Mouse (Mus musculus): ENCODE results near the gene Acot8. TPM values are rescaled to one million over a fixed set of nuclear protein-coding genes. Genes with fewer than 3 reads are reported as not detected.

Acot8 gene
- total and polyA plus RNA-seq, 2 experiments from 2014 or later: 17.1 to 17.4 TPM

DNA sequence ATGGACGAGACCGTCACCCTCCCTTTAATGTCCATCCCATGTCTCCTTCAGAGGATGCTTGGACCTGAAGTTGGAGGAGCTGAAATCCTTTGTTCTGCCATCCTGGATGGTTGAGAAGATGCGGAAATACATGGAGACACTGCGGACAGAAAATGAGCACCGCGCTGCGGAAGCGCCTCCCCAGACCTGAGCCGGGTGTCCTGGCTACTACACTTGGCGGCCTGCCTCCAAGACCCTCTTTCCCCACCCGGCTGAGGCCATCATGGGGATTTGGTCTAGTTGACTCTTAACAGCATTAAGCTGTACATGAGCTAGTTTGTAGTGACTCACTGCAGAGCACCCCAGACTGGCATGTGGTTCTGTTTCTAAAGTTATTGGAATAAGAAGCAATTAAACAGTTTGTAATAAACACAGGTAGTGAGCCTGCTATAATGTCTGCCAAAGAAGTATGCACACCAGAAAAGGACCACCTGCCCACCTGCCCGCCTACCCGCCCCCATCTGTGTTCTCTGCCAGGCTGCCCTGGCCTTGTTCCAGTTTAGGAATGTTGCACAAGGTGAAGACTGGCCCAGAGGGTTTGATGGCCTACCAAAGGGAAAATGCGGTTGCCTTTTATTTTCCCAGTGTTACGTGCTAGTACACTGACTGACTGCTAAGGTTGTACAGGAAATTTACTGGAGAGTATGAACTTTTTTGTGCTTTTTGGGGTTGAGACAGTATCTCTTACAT, 36.7 kb downstream of the Acot8 start:
- Histone ChIP-seq H3K9me3 (ENCODE audit: low read length) (no peaks in the 10 kb centered on the region), H3K4me2 (ENCODE audit: low read depth) (no peak overlapping the region), H3K9ac (no peak overlapping the region), H3K4me3 (ENCODE audit: low read depth, low read length) (no peak overlapping the region), H3K36me3 (ENCODE audit: insufficient read depth) (peaks cover 44% of the 10 kb centered on the region), H3K27me3 (ENCODE audit: insufficient read depth, low read length) (no peaks in the 10 kb centered on the region), H3K27ac (ENCODE audit: low read depth, low read length) (no peak overlapping the region), H3K4me1 (ENCODE audit: insufficient read depth) (no peaks in the 10 kb centered on the region; the same call in 1 of the 2 replicates)
- 92% methylated on average over 15 of the region's 15 CpGs for WGBS
- no peak for ATAC-seq
- DNase-seq: no peak
- TF ChIP-seq CTCF (IDR thresholded peaks at IDR 0.05; ENCODE audit: low read depth): no peak

GRCm38 (mm10) chr2:164765841-164766240, 38.8 kb downstream of the Acot8 start:
- Histone ChIP-seq H3K27me3 (ENCODE audit: insufficient read depth, low read length) (no peaks in the 10 kb centered on the region), H3K4me3 (ENCODE audit: low read depth, low read length) (no peak overlapping the region), H3K4me2 (ENCODE audit: low read depth) (no peak overlapping the region), H3K27ac (ENCODE audit: low read depth, low read length) (no peak overlapping the region), H3K36me3 (ENCODE audit: insufficient read depth) (peaks cover 63% of the 10 kb centered on the region), H3K9ac (no peak overlapping the region), H3K9me3 (ENCODE audit: low read length) (no peaks in the 10 kb centered on the region), H3K4me1 (ENCODE audit: insufficient read depth) (no peaks in the 10 kb centered on the region; the same call in 1 of the 2 replicates)
- ATAC-seq (no peak), DNase-seq (no peak)
- TF ChIP-seq CTCF (IDR thresholded peaks at IDR 0.05; ENCODE audit: low read depth): no peak
- WGBS: 67% methylated on average over 3 of the region's 3 CpGs

GRCm38 (mm10) chr2:164762593-164762992, 42.1 kb downstream of the Acot8 start:
- TF ChIP-seq CTCF (IDR thresholded peaks at IDR 0.05; ENCODE audit: low read depth): no peak
- H3K9me3 ChIP-seq (ENCODE audit: low read length): no peaks in the 10 kb centered on the region
- no peak for DNase-seq
- peaks cover 89% of the 10 kb centered on the region for H3K36me3 ChIP-seq (ENCODE audit: insufficient read depth)
- H3K4me3 ChIP-seq (ENCODE audit: low read depth, low read length): no peak overlapping the region
- H3K27ac ChIP-seq (ENCODE audit: low read depth, low read length): no peak overlapping the region
- H3K9ac ChIP-seq: no peak overlapping the region
- no peaks in the 10 kb centered on the region for H3K27me3 ChIP-seq (ENCODE audit: insufficient read depth, low read length)
- no peak for ATAC-seq
- no peak overlapping the region for H3K4me2 ChIP-seq (ENCODE audit: low read depth)
- 91% methylated on average over 7 of the region's 7 CpGs for WGBS
- no peaks in the 10 kb centered on the region for H3K4me1 ChIP-seq (ENCODE audit: insufficient read depth)

GRCm38 (mm10) chr2:164761971-164762370, 42.7 kb downstream of the Acot8 start:
- DNase-seq (no peak), ATAC-seq (no peak)
- Histone ChIP-seq H3K9ac (no peak overlapping the region), H3K4me2 (ENCODE audit: low read depth) (no peak overlapping the region), H3K27me3 (ENCODE audit: insufficient read depth, low read length) (no peaks in the 10 kb centered on the region), H3K4me3 (ENCODE audit: low read depth, low read length) (no peak overlapping the region), H3K9me3 (ENCODE audit: low read length) (no peaks in the 10 kb centered on the region), H3K36me3 (ENCODE audit: insufficient read depth) (peaks cover 89% of the 10 kb centered on the region), H3K27ac (ENCODE audit: low read depth, low read length) (no peak overlapping the region), H3K4me1 (ENCODE audit: insufficient read depth) (no peaks in the 10 kb centered on the region)
- TF ChIP-seq CTCF (IDR thresholded peaks at IDR 0.05; ENCODE audit: low read depth): no peak
- WGBS: 97% methylated on average over 4 of the region's 4 CpGs

- H3K27me3 ChIP-seq (ENCODE audit: insufficient read depth, low read length): no peaks in the 10 kb centered on the region
- H3K4me2 ChIP-seq (ENCODE audit: low read depth): no peak overlapping the region
- no peaks in the 10 kb centered on the region for H3K4me1 ChIP-seq (ENCODE audit: insufficient read depth)
- ATAC-seq (no peak), DNase-seq (no peak)
- no peak overlapping the region for H3K4me3 ChIP-seq (ENCODE audit: low read depth, low read length)
- peaks cover 89% of the 10 kb centered on the region for H3K36me3 ChIP-seq (ENCODE audit: insufficient read depth)
- H3K9me3 ChIP-seq (ENCODE audit: low read length): no peaks in the 10 kb centered on the region
- 87% methylated on average over 2 of the region's 2 CpGs for WGBS
- H3K27ac ChIP-seq (ENCODE audit: low read depth, low read length): no peak overlapping the region
- no peak for TF ChIP-seq CTCF (IDR thresholded peaks at IDR 0.05; ENCODE audit: low read depth)
- H3K9ac ChIP-seq: no peak overlapping the region
Measured at GRCm38 (mm10) chr2:164761502-164761901, 43.2 kb downstream of the Acot8 start.

DNA sequence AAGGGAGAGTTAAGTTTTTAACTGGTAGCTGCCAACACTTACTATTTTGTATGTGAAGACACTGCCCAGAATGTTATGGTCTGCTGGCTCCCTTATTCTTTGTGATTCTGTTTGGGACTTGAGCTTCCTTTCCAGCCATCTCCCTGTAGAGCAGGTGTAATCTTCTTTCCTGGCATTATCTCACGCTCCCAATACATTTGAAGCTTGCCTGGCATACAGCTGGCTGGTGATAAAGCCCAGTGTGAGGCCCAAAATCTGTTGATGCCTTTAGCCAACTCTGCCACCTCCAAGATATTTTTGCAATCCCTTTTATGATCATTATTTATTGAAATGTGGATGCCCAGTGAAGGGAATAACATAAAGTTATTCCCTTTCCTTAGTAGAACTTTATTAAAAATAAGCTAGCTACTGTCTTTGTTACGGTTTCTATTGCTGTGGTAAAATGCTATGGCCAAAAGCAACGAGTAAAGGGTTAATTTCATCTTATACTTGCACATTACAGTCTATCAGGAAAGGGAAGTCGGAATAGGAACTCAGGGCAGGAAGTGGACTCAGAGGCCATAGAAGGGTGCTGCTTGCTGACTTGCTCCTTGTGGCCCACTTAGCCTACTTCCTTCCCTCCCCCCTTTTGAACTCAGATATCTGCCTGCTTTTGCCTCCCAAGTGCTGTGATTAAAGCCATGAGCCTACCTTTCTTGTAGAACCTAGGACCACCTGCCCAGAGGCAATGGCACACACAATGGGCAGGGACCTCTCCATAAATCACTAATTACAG, 44.4 kb downstream of the Acot8 start:
- TF ChIP-seq CTCF (IDR thresholded peaks at IDR 0.05; ENCODE audit: low read depth): no peak
- 90% methylated on average over 4 of the region's 4 CpGs for WGBS
- no peak for DNase-seq
- no peaks in the 10 kb centered on the region for H3K27me3 ChIP-seq (ENCODE audit: insufficient read depth, low read length)
- H3K4me3 ChIP-seq (ENCODE audit: low read depth, low read length): no peak overlapping the region
- H3K9ac ChIP-seq: no peak overlapping the region
- no peak for ATAC-seq
- H3K4me1 ChIP-seq (ENCODE audit: insufficient read depth): no peaks in the 10 kb centered on the region
- H3K9me3 ChIP-seq (ENCODE audit: low read length): no peaks in the 10 kb centered on the region
- no peak overlapping the region for H3K27ac ChIP-seq (ENCODE audit: low read depth, low read length)
- H3K4me2 ChIP-seq (ENCODE audit: low read depth): no peak overlapping the region
- H3K36me3 ChIP-seq (ENCODE audit: insufficient read depth): peaks cover 90% of the 10 kb centered on the region

DNA sequence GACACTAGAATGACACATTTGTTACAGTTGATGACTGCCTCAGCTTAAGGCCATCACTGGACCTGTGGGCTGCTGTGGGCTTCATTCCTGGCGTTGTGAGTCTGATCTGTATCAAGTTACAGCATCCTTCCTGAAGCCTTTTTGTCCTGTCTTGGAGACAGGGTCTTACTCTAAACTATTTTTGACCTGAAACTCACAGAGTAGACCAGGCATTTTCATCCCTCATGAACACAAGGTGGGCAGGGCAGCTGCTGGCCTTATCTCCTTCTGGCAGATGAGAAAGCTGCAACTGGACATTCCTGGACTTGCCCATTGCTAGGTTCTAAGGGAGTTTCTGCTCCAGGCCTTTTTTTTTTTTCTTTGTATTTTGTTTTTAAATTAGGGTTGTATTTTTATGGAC, 46.0 kb downstream of the Acot8 start:
- Histone ChIP-seq H3K9me3 (ENCODE audit: low read length) (no peaks in the 10 kb centered on the region), H3K4me1 (ENCODE audit: insufficient read depth) (no peaks in the 10 kb centered on the region), H3K36me3 (ENCODE audit: insufficient read depth) (peaks cover 98% of the 10 kb centered on the region), H3K4me2 (ENCODE audit: low read depth) (no peak overlapping the region), H3K27ac (ENCODE audit: low read depth, low read length) (no peak overlapping the region), H3K4me3 (ENCODE audit: low read depth, low read length) (no peak overlapping the region), H3K27me3 (ENCODE audit: insufficient read depth, low read length) (no peaks in the 10 kb centered on the region), H3K9ac (no peak overlapping the region)
- no peak for DNase-seq
- WGBS: 83% methylated on average over 1 of the region's 1 CpGs
- TF ChIP-seq CTCF (IDR thresholded peaks at IDR 0.05; ENCODE audit: low read depth): no peak
- ATAC-seq: no peak

Data from forebrain, postnatal 0 days (tissue).